Mouse (Mus musculus) kidney, embryonic 14.5 days (tissue): ENCODE results near the gene Teddm2. TPM values are rescaled to one million over a fixed set of nuclear protein-coding genes. Genes with fewer than 3 reads are reported as not detected.

ENCODE experiments used
- ATAC-seq: fragments of 200-750 bp; cut with Nextera tagmentation; 2 replicates; pipeline ENCODE4 v1.8.0; 2017; ENCODE audit warnings: moderate number of reproducible peaks, mild to moderate bottlenecking, moderate TSS enrichment, moderate library complexity; ENCODE audit not compliant: low FRiP score, low TSS enrichment
- H3K27ac ChIP-seq: fragments of 300-500 bp; sonication (generic); 2 replicates; pipeline ENCODE4 v1.5.1; 2014; ENCODE audit warnings: low read depth, mild to moderate bottlenecking, low read length, moderate library complexity, mixed read lengths
- H3K27me3 ChIP-seq: fragments of 300-500 bp; sonication (generic); 2 replicates; pipeline ENCODE4 v1.6.1; 2014; ENCODE audit warnings: mild to moderate bottlenecking, low read length; ENCODE audit not compliant: control insufficient read depth, insufficient read depth
- H3K36me3 ChIP-seq: fragments of 300-500 bp; sonication (generic); 2 replicates; pipeline ENCODE4 v1.6.1; 2014; ENCODE audit warnings: low read length, mixed read lengths; ENCODE audit not compliant: control insufficient read depth, insufficient read depth
- H3K4me1 ChIP-seq: fragments of 300-500 bp; sonication (generic); 2 replicates; pipeline ENCODE4 v1.6.1; 2014; ENCODE audit warnings: low read length, mixed read lengths; ENCODE audit not compliant: control insufficient read depth, insufficient read depth
- H3K4me2 ChIP-seq: fragments of 300-500 bp; sonication (generic); replicated peaks from 2 replicates; pipeline ENCODE4 v1.6.1; 2014; ENCODE audit warnings: low read depth, mild to moderate bottlenecking, low read length
- H3K4me3 ChIP-seq: fragments of 300-500 bp; sonication (generic); 2 replicates; pipeline ENCODE4 v1.5.1; 2014; ENCODE audit warnings: mild to moderate bottlenecking, low read length
- H3K9ac ChIP-seq: fragments of 300-500 bp; sonication (generic); 2 replicates; pipeline ENCODE4 v1.6.1; 2014; ENCODE audit warnings: low read depth, mild to moderate bottlenecking, low read length, moderate library complexity
- H3K9me3 ChIP-seq: fragments of 300-500 bp; sonication (generic); 2 replicates; pipeline ENCODE4 v1.6.1; 2016; ENCODE audit warnings: low read length; ENCODE audit not compliant: control insufficient read depth
- WGBS: fragments of 180-500 bp; shearing (Covaris S2); extraction: QIAGEN DNeasy Blood & Tissue Kit; methylation state at CpG from one replicate; pipeline ENCODE4 v1.1.7; 2014; 5-methylcytosine and 5-hydroxymethylcytosine counted together
- polyA plus RNA-seq: library from polyadenylated mRNA; unstranded; fragments of >200 nt; fragmentation: Nextera tagmentation; extraction: Ambion mirVana; gene quantifications from 2 replicates; pipeline ENCODE4 v1.2.1, GENCODE M21; 2014

Gene Teddm2
- polyA plus RNA-seq, 1 experiment from 2014 or later = 0.38 TPM

GRCm38 (mm10) chr1:153909213-153909962 lies 9.4 kb upstream of the Teddm2 start:
- no peak overlapping the region for H3K4me2 ChIP-seq
- no peak overlapping the region for H3K4me3 ChIP-seq
- ATAC-seq = no peak
- no peaks in the 10 kb centered on the region for H3K9me3 ChIP-seq
- H3K27me3 ChIP-seq = no peaks in the 10 kb centered on the region
- no peak overlapping the region for H3K27ac ChIP-seq
- peaks cover 53% of the 10 kb centered on the region for H3K36me3 ChIP-seq
- no peak overlapping the region for H3K9ac ChIP-seq
- 73% methylated on average over 10 of the region's 10 CpGs for WGBS
- H3K4me1 ChIP-seq = no peaks in the 10 kb centered on the region

GRCm38 (mm10) chr1:153908741-153909140 lies 8.7 kb upstream of the Teddm2 start:
- WGBS = 97% methylated on average over 4 of the region's 4 CpGs
- ATAC-seq = no peak
- no peaks in the 10 kb centered on the region for H3K4me1 ChIP-seq
- H3K36me3 ChIP-seq = peaks cover 60% of the 10 kb centered on the region
- H3K27ac ChIP-seq = no peak overlapping the region
- H3K4me2 ChIP-seq = no peak overlapping the region
- no peak overlapping the region for H3K9ac ChIP-seq
- H3K9me3 ChIP-seq = no peaks in the 10 kb centered on the region
- H3K4me3 ChIP-seq = no peak overlapping the region
- no peaks in the 10 kb centered on the region for H3K27me3 ChIP-seq

DNA sequence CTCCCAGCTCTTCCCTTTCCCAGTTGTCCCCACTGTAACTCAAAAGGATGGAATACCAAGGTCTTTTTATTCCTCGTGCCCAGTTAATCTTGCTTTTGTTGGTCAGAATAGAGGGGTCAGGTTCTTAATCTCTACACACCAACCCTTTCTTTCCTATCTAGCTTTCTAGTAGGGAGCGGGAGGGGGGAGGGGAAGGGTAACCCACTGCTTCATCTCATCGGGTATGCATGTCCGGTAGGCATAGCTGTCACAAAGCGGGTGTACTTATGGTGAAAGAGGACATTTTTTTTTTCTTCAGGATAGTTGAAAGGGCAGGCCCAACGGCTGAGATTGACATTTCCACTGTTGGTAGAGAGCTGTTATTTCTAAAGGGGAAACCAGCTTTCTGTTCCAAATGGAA lies 8.2 kb upstream of the Teddm2 start:
- Histone ChIP-seq H3K9ac (no peak overlapping the region), H3K36me3 (peaks cover 65% of the 10 kb centered on the region), H3K9me3 (no peaks in the 10 kb centered on the region), H3K4me3 (no peak overlapping the region), H3K27me3 (no peaks in the 10 kb centered on the region), H3K27ac (no peak overlapping the region), H3K4me2 (no peak overlapping the region), H3K4me1 (no peaks in the 10 kb centered on the region)
- WGBS = 91% methylated on average over 6 of the region's 6 CpGs
- ATAC-seq = no peak

DNA sequence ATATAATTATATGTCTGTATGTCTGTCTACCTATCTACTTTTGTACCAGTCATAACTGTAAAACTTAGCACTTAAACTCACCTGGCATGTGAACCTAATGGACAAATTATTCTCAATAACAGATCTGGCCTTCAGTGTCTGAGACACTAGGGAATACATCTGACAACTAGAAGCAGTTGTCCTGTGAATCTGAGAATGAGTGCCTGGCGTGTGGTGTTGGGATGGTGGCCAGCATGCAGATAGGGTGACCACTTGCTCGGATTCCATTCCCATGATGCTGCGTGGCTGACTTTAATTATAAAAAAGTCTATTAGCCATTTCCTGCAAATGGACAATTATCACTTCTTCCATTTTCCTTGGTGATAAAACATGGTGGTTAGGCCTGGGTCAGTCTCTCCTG lies 5.9 kb upstream of the Teddm2 start:
- Histone ChIP-seq H3K4me3 (no peak overlapping the region), H3K4me1 (peaks cover 10% of the 10 kb centered on the region; the same call in 1 of the 2 replicates), H3K9ac (no peak overlapping the region), H3K27ac (no peak overlapping the region), H3K27me3 (no peaks in the 10 kb centered on the region), H3K4me2 (no peak overlapping the region), H3K9me3 (no peaks in the 10 kb centered on the region), H3K36me3 (peaks cover 70% of the 10 kb centered on the region)
- ATAC-seq = no peak
- WGBS = 97% methylated on average over 3 of the region's 3 CpGs

GRCm38 (mm10) chr1:153904236-153904635 lies 4.2 kb upstream of the Teddm2 start:
- no peak for ATAC-seq
- H3K9ac ChIP-seq = no peak overlapping the region
- no peak overlapping the region for H3K4me3 ChIP-seq
- WGBS = 88% methylated on average over 14 of the region's 14 CpGs
- H3K4me2 ChIP-seq = no peak overlapping the region
- peaks cover 64% of the 10 kb centered on the region for H3K36me3 ChIP-seq
- peaks cover 10% of the 10 kb centered on the region; the same call in 1 of the 2 replicates for H3K4me1 ChIP-seq
- no peaks in the 10 kb centered on the region for H3K9me3 ChIP-seq
- no peak overlapping the region for H3K27ac ChIP-seq
- no peaks in the 10 kb centered on the region for H3K27me3 ChIP-seq

DNA sequence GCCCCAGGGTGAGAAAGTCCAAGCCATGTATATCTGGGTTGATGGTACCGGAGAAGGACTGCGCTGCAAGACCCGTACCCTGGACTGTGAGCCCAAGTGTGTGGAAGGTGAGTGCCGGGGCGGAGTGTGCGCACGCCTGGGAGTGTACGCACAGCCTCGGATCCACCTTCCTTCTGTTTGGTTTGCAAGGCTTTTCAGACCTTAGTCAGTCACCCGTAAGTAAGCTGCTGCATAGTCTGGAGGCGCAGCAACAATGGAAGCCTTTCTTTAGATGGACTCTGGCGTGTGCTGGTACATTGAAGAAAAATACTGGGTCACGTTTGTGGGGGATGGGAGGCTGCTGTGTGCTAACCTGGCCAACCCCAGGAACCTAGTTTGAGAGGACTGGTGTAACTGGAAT lies 3.0 kb upstream of the Teddm2 start:
- no peak overlapping the region for H3K4me3 ChIP-seq
- H3K27me3 ChIP-seq = no peaks in the 10 kb centered on the region
- peaks cover 52% of the 10 kb centered on the region for H3K36me3 ChIP-seq
- H3K4me2 ChIP-seq = no peak overlapping the region
- peaks cover 10% of the 10 kb centered on the region; the same call in 1 of the 2 replicates for H3K4me1 ChIP-seq
- 85% methylated on average over 13 of the region's 13 CpGs for WGBS
- no peaks in the 10 kb centered on the region for H3K9me3 ChIP-seq
- ATAC-seq = no peak
- no peak overlapping the region for H3K27ac ChIP-seq
- H3K9ac ChIP-seq = no peak overlapping the region

DNA sequence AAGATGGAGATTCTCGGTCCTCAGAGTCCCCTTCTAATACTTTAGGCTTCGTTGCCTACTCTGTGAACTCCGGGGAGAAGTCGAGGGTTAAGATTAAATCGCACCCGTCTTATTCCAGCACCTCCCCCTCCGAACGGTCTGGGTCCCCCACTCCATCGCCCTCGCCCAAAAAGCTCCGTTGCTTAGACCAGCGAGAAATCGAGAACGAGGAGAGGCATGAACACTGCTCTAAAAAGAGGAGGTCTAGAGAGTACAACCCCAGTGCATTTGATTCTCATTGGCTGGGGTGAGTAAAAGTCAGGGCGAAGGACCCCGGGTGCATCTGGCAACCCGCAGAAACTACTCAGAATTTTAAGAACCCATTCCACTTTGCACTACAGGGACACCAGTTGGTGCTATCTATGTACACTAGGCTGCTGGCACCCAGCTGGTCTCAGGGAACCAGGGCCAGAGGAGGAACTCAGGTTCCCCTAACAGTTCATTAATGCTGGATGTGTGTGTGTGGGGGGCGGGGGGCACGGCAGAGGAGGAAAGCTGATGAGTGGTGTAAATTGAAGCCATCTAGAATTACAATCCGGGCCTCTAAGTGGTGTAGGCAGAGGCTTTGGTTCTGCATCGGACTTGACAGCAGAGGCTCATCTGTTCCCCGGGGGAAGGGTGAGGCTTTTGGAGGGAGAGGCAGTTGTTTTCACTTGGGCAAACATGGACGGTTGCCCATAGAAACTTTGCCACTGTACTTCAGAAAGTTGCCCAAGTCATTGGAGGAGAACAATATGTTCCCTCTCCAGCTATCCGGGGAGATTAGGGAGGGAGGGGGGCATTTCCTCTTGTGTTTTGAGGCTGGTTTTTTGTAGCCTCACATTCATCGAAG lies 1.1 kb upstream of the Teddm2 start:
- peak overlapping the region; percentile 85 for H3K9ac ChIP-seq
- peak overlapping the region; percentile 88 for H3K4me3 ChIP-seq
- peak overlapping the region; percentile 95; the same call in 1 of the 2 replicates for H3K27ac ChIP-seq
- peak; percentile 10; the same call in 1 of the 2 replicates for ATAC-seq
- peaks cover 10% of the 10 kb centered on the region; the same call in 1 of the 2 replicates for H3K4me1 ChIP-seq
- 2% methylated on average over 25 of the region's 25 CpGs for WGBS
- peaks cover 33% of the 10 kb centered on the region for H3K36me3 ChIP-seq
- H3K27me3 ChIP-seq = no peaks in the 10 kb centered on the region
- no peaks in the 10 kb centered on the region for H3K9me3 ChIP-seq
- H3K4me2 ChIP-seq = peak overlapping the region; percentile 81

- Histone ChIP-seq H3K4me1 (peaks cover 10% of the 10 kb centered on the region; the same call in 1 of the 2 replicates), H3K36me3 (peaks cover 26% of the 10 kb centered on the region), H3K9me3 (no peaks in the 10 kb centered on the region), H3K27ac (peak overlapping the region; percentile 95), H3K4me3 (peak overlapping the region; percentile 88), H3K9ac (peak overlapping the region; percentile 85), H3K4me2 (peak overlapping the region; percentile 81), H3K27me3 (no peaks in the 10 kb centered on the region)
- no peak; the same call in 1 of the 2 replicates for ATAC-seq
- WGBS = 0% methylated on average over 36 of the region's 36 CpGs
Measured at GRCm38 (mm10) chr1:153900381-153900780, 353 bp upstream of the Teddm2 start.
